Mouse (Mus musculus) lung, adult 2 months (tissue): ENCODE measurements around the gene Heatr5b. TPM values are rescaled to one million over a fixed set of nuclear protein-coding genes. Genes with fewer than 3 reads are reported as not detected.
"Not testable (repeated sequence)": the region's sequence is repeated elsewhere in the genome, so short reads cannot be mapped to it uniquely, and the experiment has no call there.

ENCODE experiments used
- DNase-seq: peaks from one replicate; pipeline ENCODE4 v3.0.0; 2022
- H3K4me1 ChIP-seq: fragments of 200-500 bp; 2 replicates; pipeline ENCODE4 v1.6.1; 2011; ENCODE audit warnings: low read length; ENCODE audit not compliant: control insufficient read depth, insufficient read depth
- H3K4me3 ChIP-seq: fragments of 200-500 bp; replicated peaks from 2 replicates; pipeline ENCODE3; 2011; ENCODE audit warnings: low read depth, mild to moderate bottlenecking, control low read depth, low read length; ENCODE audit errors: extremely low read depth
- CTCF ChIP-seq: fragments of 200-500 bp; IDR thresholded peaks from 2 replicates; pipeline ENCODE4 v1.5.1; 2011; ENCODE audit warnings: mild to moderate bottlenecking, low read length, control low read depth; ENCODE audit not compliant: insufficient read depth
- POLR2A ChIP-seq: fragments of 200-500 bp; IDR thresholded peaks from 2 replicates; pipeline ENCODE4 v1.6.1; 2011; ENCODE audit warnings: low read depth, mild to moderate bottlenecking, control low read depth, low read length, borderline replicate concordance; ENCODE audit errors: extremely low read depth
- WGBS: fragments of 180-500 bp; shearing (Covaris S2); methylation state at CpG from one replicate; pipeline ENCODE4 v1.1.7; 2018; 5-methylcytosine and 5-hydroxymethylcytosine counted together
- polyA plus RNA-seq: library from polyadenylated mRNA; depleted of rRNA; stranded (reverse); fragments of >200 nt; gene quantifications from 2 replicates; pipeline ENCODE4 v1.2.3, GENCODE M21; 2012

Heatr5b gene
- polyA plus RNA-seq, 1 experiment = 24.2 TPM

GRCm38 (mm10) chr17:78809582-78809981 lies 25.6 kb downstream of the Heatr5b start:
- WGBS = 92% methylated on average over 3 of the region's 3 CpGs
- no peak overlapping the region for H3K4me3 ChIP-seq
- TF ChIP-seq CTCF (no peak), POLR2A (no peak)
- DNase-seq = no peak
- no peaks in the 10 kb centered on the region for H3K4me1 ChIP-seq

- no peak for TF ChIP-seq CTCF
- no peak for TF ChIP-seq POLR2A
- Histone ChIP-seq H3K4me1 (no peaks in the 10 kb centered on the region), H3K4me3 (no peak overlapping the region)
- DNase-seq = no peak
Observed at GRCm38 (mm10) chr17:78809019-78809418, 26.1 kb downstream of the Heatr5b start.

GRCm38 (mm10) chr17:78797222-78797621 lies 37.9 kb downstream of the Heatr5b start:
- Histone ChIP-seq H3K4me3 (no peak overlapping the region), H3K4me1 (no peaks in the 10 kb centered on the region)
- 95% methylated on average over 1 of the region's 1 CpGs for WGBS
- DNase-seq = no peak
- TF ChIP-seq POLR2A = no peak
- no peak for TF ChIP-seq CTCF

- no peaks in the 10 kb centered on the region; the same call in 1 of the 2 replicates for H3K4me1 ChIP-seq
- no peak overlapping the region for H3K4me3 ChIP-seq
- no peak for DNase-seq
- 62% methylated on average over 5 of the region's 5 CpGs for WGBS
- TF ChIP-seq CTCF (no peak), POLR2A (no peak)
Observed at GRCm38 (mm10) chr17:78794390-78794789, 40.8 kb downstream of the Heatr5b start.

GRCm38 (mm10) chr17:78792122-78792521 lies 43.0 kb downstream of the Heatr5b start:
- no peaks in the 10 kb centered on the region; the same call in 1 of the 2 replicates for H3K4me1 ChIP-seq
- no peak overlapping the region for H3K4me3 ChIP-seq
- WGBS = 86% methylated on average over 3 of the region's 3 CpGs
- no peak for DNase-seq
- TF ChIP-seq POLR2A (no peak), CTCF (no peak)

- DNase-seq = no peak
- no peak overlapping the region for H3K4me3 ChIP-seq
- no peaks in the 10 kb centered on the region; the same call in 1 of the 2 replicates for H3K4me1 ChIP-seq
- TF ChIP-seq POLR2A (no peak), CTCF (no peak)
- 87% methylated on average over 3 of the region's 3 CpGs for WGBS
Observed at GRCm38 (mm10) chr17:78791690-78792070, 43.5 kb downstream of the Heatr5b start.

GRCm38 (mm10) chr17:78791068-78791689 lies 44.0 kb downstream of the Heatr5b start:
- DNase-seq = no peak
- TF ChIP-seq POLR2A = no peak
- TF ChIP-seq CTCF = no peak
- Histone ChIP-seq H3K4me1 (no peaks in the 10 kb centered on the region; the same call in 1 of the 2 replicates), H3K4me3 (no peak overlapping the region)
- 72% methylated on average over 7 of the region's 7 CpGs for WGBS

GRCm38 (mm10) chr17:78788273-78788672 lies 46.9 kb downstream of the Heatr5b start:
- not testable (repeated sequence) for DNase-seq, H3K4me3 ChIP-seq, H3K4me1 ChIP-seq
- 83% methylated on average over 3 of the region's 3 CpGs for WGBS

- 93% methylated on average over 1 of the region's 1 CpGs for WGBS
- Histone ChIP-seq H3K4me1 (no peaks in the 10 kb centered on the region), H3K4me3 (no peak overlapping the region)
- TF ChIP-seq POLR2A = no peak
- TF ChIP-seq CTCF = no peak
- DNase-seq = no peak
Observed at GRCm38 (mm10) chr17:78778765-78779164, 56.4 kb downstream of the Heatr5b start.

GRCm38 (mm10) chr17:78772317-78772716 lies 62.8 kb downstream of the Heatr5b start:
- Histone ChIP-seq H3K4me1 (no peaks in the 10 kb centered on the region; the same call in 1 of the 2 replicates), H3K4me3 (no peak overlapping the region)
- no peak for TF ChIP-seq CTCF
- no peak for TF ChIP-seq POLR2A
- WGBS = 77% methylated on average over 2 of the region's 2 CpGs
- DNase-seq = no peak
